Mouse (Mus musculus) hindbrain, embryonic 16.5 days (tissue): ENCODE measurements around the gene Rbm15b. TPM values are rescaled to one million over a fixed set of nuclear protein-coding genes. Genes with fewer than 3 reads are reported as not detected.

Source experiments
- ATAC-seq: fragments of 200-750 bp; cut with Nextera tagmentation; 2 replicates; pipeline ENCODE4 v1.8.0; 2017; ENCODE audit warnings: moderate TSS enrichment, moderate library complexity
- H3K27ac ChIP-seq: fragments of 300-500 bp; sonication (generic); 2 replicates; pipeline ENCODE4 v1.5.1; 2014; ENCODE audit warnings: low read depth, mild to moderate bottlenecking, control low read depth, low read length, moderate library complexity
- H3K27me3 ChIP-seq: fragments of 300-500 bp; sonication (generic); replicated peaks from 2 replicates; pipeline ENCODE4 v1.6.1; 2014; ENCODE audit warnings: low read length; ENCODE audit not compliant: control insufficient read depth, insufficient read depth
- H3K36me3 ChIP-seq: fragments of 300-500 bp; sonication (generic); 2 replicates; pipeline ENCODE4 v1.6.1; 2014; ENCODE audit warnings: mild to moderate bottlenecking, low read length, moderate library complexity, mixed read lengths; ENCODE audit not compliant: control insufficient read depth, insufficient read depth
- H3K4me1 ChIP-seq: fragments of 300-500 bp; sonication (generic); 2 replicates; pipeline ENCODE4 v1.6.1; 2014; ENCODE audit warnings: low read depth, low read length; ENCODE audit not compliant: control insufficient read depth, insufficient read depth
- H3K4me2 ChIP-seq: fragments of 300-500 bp; sonication (generic); 2 replicates; pipeline ENCODE4 v1.6.1; 2014; ENCODE audit warnings: mild to moderate bottlenecking, low read length, control low read depth, moderate library complexity
- H3K4me3 ChIP-seq: fragments of 300-500 bp; sonication (generic); 2 replicates; pipeline ENCODE4 v1.5.1; 2014; ENCODE audit warnings: mild to moderate bottlenecking, low read length, control low read depth, moderate library complexity
- H3K9ac ChIP-seq: fragments of 300-500 bp; sonication (generic); 2 replicates; pipeline ENCODE4 v1.6.1; 2014; ENCODE audit warnings: low read depth, mild to moderate bottlenecking, control low read depth, low read length, moderate library complexity
- H3K9me3 ChIP-seq: fragments of 300-500 bp; sonication (generic); 2 replicates; pipeline ENCODE4 v1.6.1; 2014; ENCODE audit warnings: mild to moderate bottlenecking, low read length, moderate library complexity; ENCODE audit not compliant: control insufficient read depth
- WGBS: fragments of 180-500 bp; shearing (Covaris S2); extraction: QIAGEN DNeasy Blood & Tissue Kit; methylation state at CpG from one replicate; pipeline ENCODE4 v1.1.7; 2014; 5-methylcytosine and 5-hydroxymethylcytosine counted together
- polyA plus RNA-seq: library from polyadenylated mRNA; unstranded; fragments of >200 nt; fragmentation: Nextera tagmentation; extraction: Ambion mirVana; gene quantifications from 2 replicates; pipeline ENCODE4 v1.2.1, GENCODE M21; 2015

Gene Rbm15b
- 7.9 and 11.8 TPM in 2 replicates for polyA plus RNA-seq

DNA sequence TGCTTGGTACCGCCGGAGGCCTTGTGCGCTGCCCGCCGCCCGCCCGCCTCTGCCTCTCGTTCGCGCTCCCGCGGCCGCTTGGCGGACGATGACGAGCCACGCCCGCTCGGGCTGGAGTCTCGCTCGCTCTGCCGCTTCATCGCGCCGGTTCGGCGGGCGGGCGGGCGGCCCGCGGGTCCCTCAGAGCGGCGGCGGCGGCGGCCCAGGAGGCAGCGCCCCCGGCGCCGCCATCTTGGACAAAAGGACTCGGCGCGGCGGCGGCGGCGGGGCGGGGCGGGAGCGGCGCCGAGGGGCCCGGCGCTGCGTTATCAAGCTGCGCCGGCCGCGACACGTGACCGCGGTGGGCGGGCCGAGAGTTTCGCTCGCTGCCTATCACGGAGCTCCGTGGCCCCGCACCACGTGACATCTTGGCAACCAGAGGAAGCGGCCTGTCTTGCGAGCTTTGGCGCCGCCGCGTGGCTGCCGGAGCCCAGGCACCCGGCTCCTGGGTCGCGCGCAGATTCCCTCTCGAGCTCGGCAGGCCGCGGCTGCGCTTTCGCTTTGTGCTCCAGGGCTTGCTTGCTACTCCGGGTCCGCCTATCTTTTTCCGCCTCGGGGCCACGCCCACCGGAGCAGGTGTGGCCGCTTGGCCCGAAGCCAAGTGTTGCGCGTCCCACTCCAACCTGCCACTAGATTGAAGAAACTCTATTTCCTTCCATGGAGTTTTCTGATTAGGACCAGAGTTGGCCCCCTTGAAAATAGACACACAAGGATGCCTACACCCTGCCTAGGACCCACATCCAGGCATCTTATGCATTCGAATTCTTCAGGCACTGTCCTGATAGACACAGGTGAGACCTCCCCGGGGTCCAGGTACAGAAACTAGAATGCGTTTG is at the start of gene Rbm15b:
Rbm15b (minus strand) TSS at position 601 of the 875 bp plus-strand sequence.
- WGBS: 3% methylated on average over 76 of the region's 101 CpGs
- H3K4me3 ChIP-seq: peak within 1 kb of the TSS; percentile 90
- H3K27me3 ChIP-seq: no peaks in the 10 kb centered on the region
- H3K4me2 ChIP-seq: peak within 1 kb of the TSS; percentile 94
- H3K36me3 ChIP-seq: peaks cover 27% of the 10 kb centered on the region
- peak; percentile 65 for ATAC-seq
- peaks cover 50% of the 10 kb centered on the region for H3K4me1 ChIP-seq
- no peaks in the 10 kb centered on the region for H3K9me3 ChIP-seq
- peak within 1 kb of the TSS; percentile 98 for H3K9ac ChIP-seq
- peak within 1 kb of the TSS; percentile 92 for H3K27ac ChIP-seq

DNA sequence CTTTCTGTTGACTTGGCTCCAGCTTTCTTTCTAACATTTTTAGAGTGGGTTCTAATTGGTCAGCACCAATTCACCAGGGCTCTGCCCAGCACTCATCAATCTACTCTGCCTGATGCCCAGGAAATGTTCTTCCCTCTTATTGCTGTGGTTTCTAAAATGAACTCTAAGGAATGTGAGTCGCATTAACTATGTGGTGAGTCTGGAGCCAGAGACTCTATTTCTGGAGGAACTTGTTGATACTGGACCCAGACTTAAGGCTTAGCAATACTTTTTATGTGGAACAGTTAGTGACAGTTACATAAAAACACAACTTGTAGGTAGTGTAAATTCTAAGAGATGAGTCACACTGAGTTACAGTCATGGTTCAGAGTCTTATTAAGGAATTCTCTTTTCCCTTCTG is 47.8 kb upstream of the Rbm15b start:
- H3K4me3 ChIP-seq: no peak overlapping the region
- no peaks in the 10 kb centered on the region for H3K9me3 ChIP-seq
- H3K4me2 ChIP-seq: no peak overlapping the region
- H3K4me1 ChIP-seq: no peaks in the 10 kb centered on the region
- no peak overlapping the region for H3K27ac ChIP-seq
- WGBS: 95% methylated on average over 1 of the region's 1 CpGs
- peaks cover 28% of the 10 kb centered on the region for H3K36me3 ChIP-seq
- no peak for ATAC-seq
- no peak overlapping the region for H3K9ac ChIP-seq
- H3K27me3 ChIP-seq: no peaks in the 10 kb centered on the region

DNA sequence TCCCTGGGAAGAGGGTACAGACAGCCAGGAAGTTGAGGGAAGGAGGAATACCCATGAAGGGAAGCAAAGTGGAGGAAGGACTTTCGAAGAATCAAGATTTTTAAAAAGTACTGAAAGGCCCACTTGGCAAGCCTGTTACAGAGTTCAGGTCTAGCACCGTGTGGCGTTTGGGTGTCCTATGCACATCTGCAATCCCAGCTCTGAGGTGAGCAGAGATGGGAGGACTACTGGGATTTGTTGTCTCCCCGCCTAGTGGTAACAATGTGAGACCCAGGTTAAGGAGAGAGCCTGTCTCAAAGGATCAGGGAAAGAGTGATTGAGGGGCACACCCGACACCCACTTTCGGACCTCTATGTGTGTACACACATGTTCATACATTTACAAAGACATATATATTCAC is 27.6 kb upstream of the Rbm15b start:
- 92% methylated on average over 6 of the region's 6 CpGs for WGBS

DNA sequence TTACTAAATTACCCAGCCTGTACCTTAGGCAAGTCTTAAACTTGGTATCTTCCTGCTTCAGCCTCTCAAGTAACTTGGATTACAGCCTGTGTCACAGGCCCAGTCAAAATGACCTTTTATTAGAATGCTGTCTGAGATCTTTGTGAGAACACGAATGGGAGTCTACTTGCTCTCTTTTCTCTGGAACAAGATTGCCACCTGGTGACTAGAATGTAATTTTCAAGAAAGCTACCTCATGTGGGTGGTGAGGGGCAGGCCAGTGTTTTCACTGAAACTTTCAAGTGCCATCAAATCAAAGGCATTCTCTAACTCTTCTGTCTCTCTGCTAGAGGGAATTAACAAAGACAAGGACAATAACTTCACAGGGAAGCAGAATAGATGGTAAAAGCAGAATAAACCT is 26.5 kb upstream of the Rbm15b start:
- H3K9me3 ChIP-seq: no peaks in the 10 kb centered on the region
- no peak overlapping the region for H3K27ac ChIP-seq
- no peak overlapping the region for H3K9ac ChIP-seq
- no peaks in the 10 kb centered on the region for H3K4me1 ChIP-seq
- no peaks in the 10 kb centered on the region for H3K27me3 ChIP-seq
- WGBS: 24% methylated on average over 1 of the region's 1 CpGs
- ATAC-seq: no peak
- H3K36me3 ChIP-seq: peaks cover 22% of the 10 kb centered on the region
- H3K4me3 ChIP-seq: no peak overlapping the region
- no peak overlapping the region for H3K4me2 ChIP-seq

More for the DNA sequence above, 27.6 kb upstream of the Rbm15b start:
- Histone ChIP-seq H3K4me2 (no peak overlapping the region), H3K27ac (no peak overlapping the region), H3K4me3 (no peak overlapping the region), H3K27me3 (no peaks in the 10 kb centered on the region), H3K9me3 (no peaks in the 10 kb centered on the region), H3K9ac (no peak overlapping the region), H3K4me1 (no peaks in the 10 kb centered on the region), H3K36me3 (peaks cover 18% of the 10 kb centered on the region)
- no peak for ATAC-seq

DNA sequence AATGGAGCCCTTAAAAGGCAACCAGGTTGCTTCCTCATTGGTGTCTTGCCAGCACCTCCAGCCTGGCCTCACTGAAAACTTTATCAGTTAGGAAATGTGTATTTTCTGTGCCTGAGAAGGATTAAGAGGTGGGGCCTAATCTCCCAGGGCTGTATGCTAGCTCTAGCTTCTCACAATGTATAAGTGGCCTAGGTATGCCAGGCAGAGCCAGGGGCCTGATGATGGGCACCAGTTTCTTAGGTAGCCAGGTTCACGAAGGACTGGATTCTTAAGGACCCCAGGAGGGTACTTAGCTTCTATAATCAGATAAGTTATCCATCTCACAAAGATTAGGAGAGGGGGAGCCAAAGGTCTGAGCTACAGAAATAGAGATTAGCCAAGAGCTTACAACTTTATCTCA is 24.4 kb upstream of the Rbm15b start:
- no peak for ATAC-seq
- Histone ChIP-seq H3K27ac (no peak overlapping the region), H3K27me3 (no peaks in the 10 kb centered on the region), H3K36me3 (peaks cover 22% of the 10 kb centered on the region), H3K9me3 (no peaks in the 10 kb centered on the region), H3K9ac (no peak overlapping the region), H3K4me2 (no peak overlapping the region), H3K4me1 (no peaks in the 10 kb centered on the region), H3K4me3 (no peak overlapping the region)
- 75% methylated on average over 1 of the region's 1 CpGs for WGBS

DNA sequence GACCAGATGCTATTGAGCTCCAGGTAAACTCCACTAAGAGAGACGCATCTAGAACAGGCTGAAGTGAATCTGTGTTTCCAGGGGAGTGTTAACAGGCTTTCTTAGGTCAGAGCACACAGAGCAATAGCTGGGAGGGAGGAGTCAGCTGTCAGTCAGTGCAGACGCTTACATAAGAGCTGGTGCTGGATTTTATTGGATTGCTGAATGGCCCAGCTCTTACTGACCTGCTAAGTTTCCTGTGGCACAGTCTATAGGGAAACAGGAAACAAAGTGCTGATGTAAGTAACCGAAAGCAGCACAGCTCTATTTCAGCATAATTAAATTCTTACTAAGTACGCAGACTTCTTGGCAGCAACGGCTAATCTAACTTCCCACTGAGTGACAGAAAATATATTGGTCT is 21.5 kb upstream of the Rbm15b start:
- WGBS: 49% methylated on average over 5 of the region's 5 CpGs

DNA sequence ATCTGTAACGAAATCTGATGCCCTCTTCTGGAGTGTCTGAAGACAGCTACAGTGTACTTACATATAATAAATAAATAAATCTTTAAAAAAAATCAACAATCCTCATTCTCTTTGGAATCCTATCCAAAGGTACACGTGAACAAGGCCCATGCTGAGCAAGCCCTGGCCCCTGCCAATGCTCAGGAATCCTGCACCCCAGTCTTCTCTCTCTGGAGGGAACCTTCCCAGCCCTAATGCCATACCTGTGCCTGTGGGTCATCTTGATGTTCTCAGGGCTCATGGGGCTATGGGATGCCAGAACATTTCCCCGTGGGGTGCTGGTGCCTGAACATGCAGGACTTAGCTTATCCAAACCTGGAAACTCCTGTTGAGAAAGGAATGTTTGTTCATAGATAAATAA is 20.9 kb upstream of the Rbm15b start:
- 88% methylated on average over 3 of the region's 3 CpGs for WGBS
- no peak overlapping the region for H3K4me2 ChIP-seq
- H3K27ac ChIP-seq: no peak overlapping the region
- no peak for ATAC-seq
- H3K4me3 ChIP-seq: no peak overlapping the region
- no peak overlapping the region for H3K9ac ChIP-seq
- H3K27me3 ChIP-seq: no peaks in the 10 kb centered on the region
- no peaks in the 10 kb centered on the region for H3K4me1 ChIP-seq
- H3K36me3 ChIP-seq: peaks cover 24% of the 10 kb centered on the region
- H3K9me3 ChIP-seq: no peaks in the 10 kb centered on the region

More for the DNA sequence above, 21.5 kb upstream of the Rbm15b start:
- no peak overlapping the region for H3K4me3 ChIP-seq
- no peak overlapping the region for H3K4me2 ChIP-seq
- no peaks in the 10 kb centered on the region for H3K27me3 ChIP-seq
- no peaks in the 10 kb centered on the region for H3K9me3 ChIP-seq
- H3K36me3 ChIP-seq: peaks cover 24% of the 10 kb centered on the region
- H3K9ac ChIP-seq: no peak overlapping the region
- no peaks in the 10 kb centered on the region for H3K4me1 ChIP-seq
- H3K27ac ChIP-seq: no peak overlapping the region
- ATAC-seq: no peak

DNA sequence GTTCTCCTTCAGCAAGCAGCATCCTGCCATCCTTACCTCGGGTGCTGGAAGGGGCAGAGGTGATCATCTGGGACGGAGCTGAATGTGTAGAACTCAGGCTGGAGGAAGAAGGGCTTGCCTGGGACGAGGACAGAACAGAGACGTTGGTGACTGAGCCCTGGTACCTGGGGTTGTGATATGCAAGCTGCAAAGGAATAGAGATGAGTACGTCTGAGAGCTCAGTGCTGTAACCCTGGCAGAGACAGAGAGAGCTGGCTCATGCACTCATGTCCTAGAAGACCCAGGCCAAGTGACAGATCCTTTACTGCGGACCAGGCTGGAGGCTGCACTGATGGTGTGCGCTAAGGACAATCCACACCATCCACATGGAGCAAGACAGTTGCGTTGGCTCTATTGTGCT is 19.4 kb upstream of the Rbm15b start:
- Histone ChIP-seq H3K9me3 (no peaks in the 10 kb centered on the region), H3K27me3 (no peaks in the 10 kb centered on the region), H3K4me2 (no peak overlapping the region), H3K27ac (no peak overlapping the region), H3K9ac (no peak overlapping the region), H3K4me3 (no peak overlapping the region), H3K4me1 (no peaks in the 10 kb centered on the region), H3K36me3 (peaks cover 23% of the 10 kb centered on the region)
- WGBS: 86% methylated on average over 8 of the region's 8 CpGs
- no peak for ATAC-seq

DNA sequence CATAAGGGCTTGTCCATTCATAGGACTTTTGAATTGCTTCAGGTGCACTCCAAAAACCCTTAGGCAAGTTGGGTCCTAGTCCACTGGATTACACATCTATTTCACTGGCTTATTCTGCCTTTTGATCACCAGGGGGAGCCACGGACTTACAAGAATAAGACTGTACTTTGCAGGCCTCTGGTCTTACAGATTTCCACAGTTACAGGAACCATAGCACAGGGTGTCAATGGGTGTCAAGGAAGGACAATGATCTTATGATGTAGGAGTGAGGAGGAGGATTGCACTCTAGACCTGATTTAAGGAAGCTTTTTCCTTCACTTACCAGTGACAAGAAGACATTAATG is 16.5 kb upstream of the Rbm15b start:
- WGBS: 4% methylated on average over 1 of the region's 1 CpGs
- Histone ChIP-seq H3K4me1 (no peaks in the 10 kb centered on the region), H3K9me3 (no peaks in the 10 kb centered on the region), H3K27me3 (no peaks in the 10 kb centered on the region), H3K4me3 (no peak overlapping the region), H3K27ac (no peak overlapping the region), H3K4me2 (no peak overlapping the region), H3K9ac (no peak overlapping the region), H3K36me3 (peaks cover 26% of the 10 kb centered on the region)
- peak; percentile 30; the same call in 1 of the 2 replicates for ATAC-seq
